ENCODE assay signal across 13 mouse cellular contexts in genomic region chr7:143717811-143718210, GRCm38 (mm10). TPM values are rescaled to one million over a fixed set of nuclear protein-coding genes. Genes with fewer than 3 reads are reported as not detected.
DNase-seq lines count a peak whose midpoint lies in the region; ATAC-seq and TF ChIP-seq lines count a peak whose summit lies in the region.
"Had no signal": no experiment of that assay in that cellular context is flagged by ENCODE, and none has a peak within 500 bp of the region (broad histone marks: within the 10 kb centered on the region; RNA-seq: fewer than 3 reads in every experiment).

No protein-coding gene starts in this region.

- no peaks in the 10 kb centered on the region for H3K9me3 ChIP-seq in heart, embryonic 15.5 days (replicated peaks)
- H3K9me3 ChIP-seq in kidney, embryonic 14.5 days (ENCODE audit: control insufficient read depth, low read length): no peaks in the 10 kb centered on the region

- 50% methylated on average over 1 of the region's 1 CpGs for WGBS in heart, embryonic 15.5 days
- WGBS in kidney, embryonic 14.5 days: 86% methylated on average over 1 of the region's 1 CpGs

- TF ChIP-seq POLR2A in brain, embryonic 14.5 days (IDR thresholded peaks at IDR 0.05; ENCODE audit: borderline replicate concordance, extremely low read depth, insufficient read depth, insufficient read length, poor library complexity, severe bottlenecking): no peak

- no peaks in the 10 kb centered on the region for H3K27me3 ChIP-seq in heart, embryonic 15.5 days
- no peaks in the 10 kb centered on the region for H3K27me3 ChIP-seq in kidney, embryonic 14.5 days (ENCODE audit: control insufficient read depth, insufficient read depth, low read length)

- H3K4me3 ChIP-seq in heart, embryonic 15.5 days: no peak overlapping the region
- H3K4me3 ChIP-seq in kidney, embryonic 14.5 days (ENCODE audit: low read length): no peak overlapping the region
- H3K4me3 ChIP-seq: left cerebral cortex, adult 2 months had no signal

- H3K4me1 ChIP-seq in heart, embryonic 15.5 days (replicated peaks): peaks cover 49% of the 10 kb centered on the region
- 0 out of 2 replicates have a peak, but pooled peaks cover 4% of the 10 kb centered on the region for H3K4me1 ChIP-seq in kidney, embryonic 14.5 days (ENCODE audit: control insufficient read depth, insufficient read depth, low read length)

- no peak for TF ChIP-seq CTCF in brain, embryonic 14.5 days (IDR thresholded peaks at IDR 0.05; ENCODE audit: borderline replicate concordance, extremely low read depth, insufficient read depth, insufficient read length)

- peak overlapping the region; percentile 16; the same call in 1 of the 2 replicates for H3K4me2 ChIP-seq in heart, embryonic 15.5 days
- H3K4me2 ChIP-seq in kidney, embryonic 14.5 days (replicated peaks; ENCODE audit: low read depth, low read length): no peak overlapping the region

- no peak overlapping the region for H3K9ac ChIP-seq in heart, embryonic 15.5 days
- no peak overlapping the region for H3K9ac ChIP-seq in kidney, embryonic 14.5 days (ENCODE audit: low read depth, low read length)

- peak; percentile 56; the same call in 1 of the 2 replicates for ATAC-seq in heart, embryonic 15.5 days (replicated peaks; ENCODE audit: insufficient number of reproducible peaks, insufficient read depth, low FRiP score, low read depth)
- ATAC-seq in kidney, embryonic 14.5 days (ENCODE audit: low FRiP score, low TSS enrichment): 0 out of 2 replicates have a peak, but pooled peaks have one; percentile 33
- no peak for ATAC-seq in megakaryocyte-erythroid progenitor cell, adult 5-6 weeks (replicated peaks; ENCODE audit: low FRiP score, low TSS enrichment, poor library complexity, severe bottlenecking)

- no peak for DNase-seq in heart, adult 9 months (ENCODE audit: low spot score in 2 of 2)
- peak; percentile 23 for DNase-seq in brain, embryonic 14.5 days (ENCODE audit: low read depth)
- peak; percentile 89 for DNase-seq in lung, postnatal 10 days
- DNase-seq in liver: no peak
- no peak for DNase-seq in gastrocnemius, adult 8-10 months (ENCODE audit: low spot score in 2 of 2)
- DNase-seq: adrenal gland, adult 8-10 months had no signal

- peak overlapping the region; percentile 73 for H3K27ac ChIP-seq in heart, embryonic 15.5 days
- no peak overlapping the region for H3K27ac ChIP-seq in kidney, embryonic 14.5 days (ENCODE audit: low read depth, low read length)
- H3K27ac ChIP-seq: left cerebral cortex, adult 2 months had no signal

- peaks cover 20% of the 10 kb centered on the region for H3K36me3 ChIP-seq in heart, embryonic 15.5 days
- H3K36me3 ChIP-seq in kidney, embryonic 14.5 days (ENCODE audit: control insufficient read depth, insufficient read depth, low read length): peaks cover 19% of the 10 kb centered on the region; the same call in 1 of the 2 replicates

RNA-seq across cellular contexts. Expression of gene Tnfrsf23, which starts 32.1 kb away (rescaled TPM):
- polyA plus RNA-seq in heart, embryonic 15.5 days (2015; fragmentation: Nextera tagmentation; extraction: Ambion mirVana): 1.9 and 3.0 TPM in 2 replicates
- 1.5 and 2.3 TPM in 2 replicates for polyA plus RNA-seq in brain, embryonic 14.5 days (2012; rRNA removed)
- 0.84 and 1.7 TPM in 2 replicates for polyA plus RNA-seq in kidney, embryonic 14.5 days (2014; fragmentation: Nextera tagmentation; extraction: Ambion mirVana)
- not detected in 2 replicates for total RNA-seq in megakaryocyte-erythroid progenitor cell, adult 5-6 weeks (2014; fragmentation: Nextera tagmentation)
- total RNA-seq in megakaryocyte-erythroid progenitor cell, adult 5-6 weeks (2017): 0.80 TPM in 1 of 2 replicates, not detected in the other
- 1 to 10 TPM; 2.5 to 4.6 (median 3.4) TPM for total RNA-seq in gastrocnemius, adult 8-10 months (2022)
- total RNA-seq: liver, adult 2 months had no signal

RNA-seq across cellular contexts. Expression of gene Osbpl5, which starts 39.0 kb away (rescaled TPM):
- 31.2 and 39.7 TPM in 2 replicates for polyA plus RNA-seq in heart, embryonic 15.5 days (2015; fragmentation: Nextera tagmentation; extraction: Ambion mirVana)
- 52.0 and 59.1 TPM in 2 replicates for polyA plus RNA-seq in brain, embryonic 14.5 days (2012; rRNA removed)
- polyA plus RNA-seq in kidney, embryonic 14.5 days (2014; fragmentation: Nextera tagmentation; extraction: Ambion mirVana): 18.7 and 30.7 TPM in 2 replicates
- total RNA-seq in megakaryocyte-erythroid progenitor cell, adult 5-6 weeks (2014; fragmentation: Nextera tagmentation): 4.3 and 9.3 TPM in 2 replicates
- total RNA-seq in megakaryocyte-erythroid progenitor cell, adult 5-6 weeks (2017): 2.6 and 3.8 TPM in 2 replicates
- 10 to 100 TPM; 11.2 to 17.7 (median 14.1) TPM for total RNA-seq in gastrocnemius, adult 8-10 months (2022)

RNA-seq across cellular contexts. Expression of gene Mrgprg, which starts 49.0 kb away (rescaled TPM):
- polyA plus RNA-seq in heart, embryonic 15.5 days (2015; fragmentation: Nextera tagmentation; extraction: Ambion mirVana): not detected in 2 replicates
- not detected in 2 replicates for polyA plus RNA-seq in brain, embryonic 14.5 days (2012; rRNA removed)
- not detected in 2 replicates for polyA plus RNA-seq in kidney, embryonic 14.5 days (2014; fragmentation: Nextera tagmentation; extraction: Ambion mirVana)
- not detected in 2 replicates for total RNA-seq in megakaryocyte-erythroid progenitor cell, adult 5-6 weeks (2014; fragmentation: Nextera tagmentation)
- total RNA-seq in megakaryocyte-erythroid progenitor cell, adult 5-6 weeks (2017): not detected in 2 replicates
- under 1 TPM; 0.29 to 0.86 (median 0.33) TPM for total RNA-seq in gastrocnemius, adult 8-10 months (2022)
- total RNA-seq: left cerebral cortex, adult 2 months; liver, adult 2 months; neutrophil, adult 5-6 weeks had no signal
- polyA plus RNA-seq: liver, adult 2 months; testis, adult 2 months had no signal

Comparison
In these comparisons a context has a peak if more than half of its experiments do, and no peak if none do; other contexts are left out.
1. DNase-seq: peak in brain, embryonic 14.5 days (single experiment) and lung, postnatal 10 days (single experiment); none in heart, adult 9 months (0 of 2), liver (single experiment) and gastrocnemius, adult 8-10 months (0 of 2).